Mouse (Mus musculus) embryo, embryonic 10.5 days (tissue): ENCODE data around the gene Olfr201.
"Not testable (repeated sequence)": the region's sequence is repeated elsewhere in the genome, so short reads cannot be mapped to it uniquely, and the experiment has no call there.

Source experiments
- DNase-seq: peaks from one replicate; pipeline ENCODE4 v3.0.0-alpha.2; 2015; ENCODE audit warnings: low spot score

Olfr201 gene

DNA sequence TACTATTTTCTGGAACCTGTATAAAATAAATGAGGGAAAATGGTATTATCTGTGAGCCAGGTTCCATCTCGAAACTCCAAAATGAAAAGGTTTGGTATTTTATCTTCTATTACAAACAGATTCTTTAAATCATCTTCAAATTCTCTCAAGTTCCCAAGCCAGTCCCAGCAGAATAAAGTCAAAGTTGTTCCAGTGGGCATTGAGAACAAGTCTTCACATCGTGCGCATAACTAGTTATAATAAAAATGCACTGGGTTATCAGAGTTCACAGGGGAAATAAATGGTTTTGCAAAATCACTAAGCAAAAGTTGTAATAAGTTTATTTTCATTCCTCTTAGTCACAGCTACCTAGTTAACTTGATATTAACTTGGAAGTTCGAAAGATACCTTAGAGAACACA is at the start of gene Olfr201:
Gene Olfr201 (minus strand): TSS at position 101 of the 400 bp plus-strand sequence.
- DNase-seq = not testable (repeated sequence)

DNA sequence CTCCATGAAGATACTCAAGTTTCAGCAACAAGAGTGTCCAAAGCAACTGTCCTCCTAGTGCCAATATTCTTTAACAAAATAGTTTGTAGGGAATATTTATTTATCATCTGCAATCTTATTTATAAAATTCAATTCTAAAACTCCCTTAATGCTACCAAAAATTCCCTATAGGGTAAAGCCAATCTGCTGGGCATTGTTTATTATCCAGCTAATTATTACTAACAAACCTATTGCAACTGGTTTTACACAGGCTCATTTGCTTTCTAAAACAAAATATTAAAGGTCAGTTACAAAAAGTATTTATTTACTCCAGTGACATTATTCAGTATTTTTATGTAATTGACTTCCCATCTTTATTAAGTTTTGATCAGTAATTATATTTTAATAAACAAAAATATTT is 45.7 kb upstream of the Olfr201 start, which contains the start of gene Olfr204:
Gene Olfr204 (minus strand): TSS at position 101 of the 400 bp plus-strand sequence.
- DNase-seq = no peak

DNA sequence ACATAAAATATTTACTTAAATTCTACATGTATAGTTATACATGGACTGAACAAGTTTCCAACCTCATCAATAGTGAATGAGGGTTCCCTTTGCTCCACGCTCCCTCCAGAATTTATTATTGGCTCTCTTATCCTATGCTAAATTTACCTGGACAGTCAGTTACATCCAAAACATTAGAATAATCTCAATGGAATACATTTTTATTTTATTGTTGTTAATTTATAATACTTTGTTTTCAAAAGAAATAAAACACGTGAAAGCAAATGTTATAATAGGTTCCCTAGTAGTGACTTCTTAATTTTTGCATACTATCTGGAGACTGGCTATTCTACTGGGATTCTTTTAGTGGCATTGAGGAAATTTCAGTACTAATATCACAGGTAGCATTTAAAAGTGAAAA is 26.1 kb upstream of the Olfr201 start, which contains the start of gene Olfr203:
Gene Olfr203 (plus strand): TSS at position 301 of the 400 bp plus-strand sequence.
- DNase-seq = no peak

DNA sequence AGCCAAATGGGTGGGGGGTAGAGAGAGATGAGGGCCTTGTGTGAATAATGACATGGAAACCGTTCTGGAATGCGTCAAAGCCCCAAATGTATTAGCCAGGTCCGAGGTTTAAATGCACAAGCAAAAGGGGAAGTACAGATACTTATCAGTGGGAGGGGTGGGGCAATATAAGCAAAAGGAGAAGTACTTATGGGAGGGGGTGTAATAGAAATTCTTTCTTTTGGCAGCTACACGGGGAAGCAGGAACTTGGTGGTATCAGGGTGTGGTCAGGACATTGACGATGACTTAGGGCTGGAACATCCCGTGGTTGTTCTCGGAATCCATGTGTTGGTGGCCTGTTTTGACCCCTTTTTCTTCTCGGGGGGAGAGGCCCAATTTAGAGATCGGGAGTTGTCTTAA is 15.1 kb upstream of the Olfr201 start:
- not testable (repeated sequence) for DNase-seq

DNA sequence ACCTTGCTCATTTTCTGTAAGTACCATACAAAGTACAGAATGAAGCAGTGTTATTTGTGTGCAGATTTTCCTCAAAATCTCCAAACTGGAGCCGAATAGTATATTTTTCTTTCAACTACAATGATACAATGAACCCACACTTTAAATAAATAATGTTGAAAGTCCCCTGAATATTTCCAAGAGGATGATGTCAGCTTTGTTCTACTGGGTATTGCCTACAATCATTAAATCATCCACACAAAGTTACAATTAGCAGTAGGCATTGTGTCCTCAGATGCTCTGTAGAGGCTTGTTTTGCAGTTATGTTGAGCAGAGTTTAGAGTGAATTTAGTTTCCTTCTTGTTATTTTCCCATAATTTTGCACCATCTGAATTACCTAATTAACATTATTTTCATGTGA is 14.3 kb upstream of the Olfr201 start, which contains the start of gene Olfr202:
Gene Olfr202 (minus strand): TSS at position 101 of the 400 bp plus-strand sequence.
- no peak for DNase-seq

DNA sequence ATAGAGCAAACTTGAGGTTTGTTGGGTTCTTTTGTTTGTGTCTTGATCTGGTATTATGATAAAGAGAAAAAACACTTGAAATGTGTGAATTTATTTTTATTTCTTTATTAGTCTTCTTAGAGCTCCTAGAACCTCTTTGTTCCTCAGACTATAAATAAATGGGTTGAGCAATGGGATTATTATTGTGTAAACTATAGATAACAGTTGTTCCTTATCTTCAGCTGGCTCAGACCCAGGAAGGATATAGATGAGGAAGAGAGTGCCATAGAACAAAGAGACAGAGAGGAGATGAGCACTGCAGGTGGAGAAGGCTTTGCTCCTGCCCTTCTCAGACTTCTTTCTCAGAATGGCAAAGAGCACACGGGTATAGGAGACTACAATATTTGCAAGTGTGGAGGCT is 11.0 kb upstream of the Olfr201 start:
- DNase-seq = no peak

DNA sequence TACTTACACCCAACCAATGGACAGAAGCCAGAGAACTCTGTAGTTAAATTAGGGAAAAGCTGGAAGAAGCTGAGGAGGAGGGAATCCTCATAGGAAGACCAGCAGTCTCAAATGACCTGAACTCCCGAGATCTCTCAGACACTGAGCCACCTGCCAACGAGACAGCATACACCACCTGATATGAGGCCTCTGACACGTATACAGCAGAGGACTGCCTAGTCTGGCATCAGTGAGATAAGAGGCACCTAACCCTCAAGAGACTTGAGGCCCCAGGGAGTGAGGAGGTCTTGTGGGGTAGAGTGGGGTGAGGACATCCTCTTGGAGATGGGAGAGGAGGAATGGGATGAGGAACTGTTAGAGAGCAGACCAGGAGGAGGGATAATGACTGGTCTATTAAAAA is 8.1 kb upstream of the Olfr201 start:
- DNase-seq = no peak

DNA sequence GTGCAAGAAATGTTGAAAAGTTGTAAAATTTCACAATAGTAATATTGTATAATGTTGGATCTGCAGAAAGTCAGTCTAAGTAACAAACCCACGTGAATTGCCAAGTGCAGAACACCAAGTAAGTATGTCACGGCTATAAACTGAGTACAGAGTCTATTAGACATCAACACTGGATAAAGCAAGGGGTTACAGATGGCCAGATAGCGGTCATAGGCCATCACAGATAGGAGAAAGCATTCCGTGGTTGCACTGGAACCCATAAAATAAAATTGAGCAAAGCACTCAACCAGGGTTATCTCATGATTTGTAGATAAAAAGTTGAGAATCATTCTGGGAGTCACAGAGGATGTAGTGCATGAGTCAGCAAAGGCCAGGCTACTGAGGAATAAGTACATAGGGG is 3.3 kb downstream of the Olfr201 start:
- not testable (repeated sequence) for DNase-seq

DNA sequence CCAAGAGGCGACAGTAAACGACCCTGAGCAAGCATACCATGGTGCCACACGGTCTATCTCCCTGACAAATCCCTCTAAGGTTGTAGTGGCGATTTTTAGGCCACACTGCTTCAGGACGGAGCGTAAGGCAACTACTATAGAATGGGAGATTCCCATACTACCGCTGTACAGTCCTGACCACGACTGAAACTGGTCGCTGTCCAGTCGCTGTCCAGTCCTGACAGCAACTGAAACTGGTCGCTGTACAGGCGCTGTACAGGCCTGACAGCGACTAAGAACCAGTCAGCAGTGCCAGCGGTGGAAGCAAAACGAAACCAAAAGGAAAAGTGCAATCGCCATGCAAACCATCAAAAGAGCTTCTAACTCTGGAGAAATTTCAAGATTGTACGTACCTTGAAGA is 22.7 kb downstream of the Olfr201 start:
- no peak for DNase-seq

DNA sequence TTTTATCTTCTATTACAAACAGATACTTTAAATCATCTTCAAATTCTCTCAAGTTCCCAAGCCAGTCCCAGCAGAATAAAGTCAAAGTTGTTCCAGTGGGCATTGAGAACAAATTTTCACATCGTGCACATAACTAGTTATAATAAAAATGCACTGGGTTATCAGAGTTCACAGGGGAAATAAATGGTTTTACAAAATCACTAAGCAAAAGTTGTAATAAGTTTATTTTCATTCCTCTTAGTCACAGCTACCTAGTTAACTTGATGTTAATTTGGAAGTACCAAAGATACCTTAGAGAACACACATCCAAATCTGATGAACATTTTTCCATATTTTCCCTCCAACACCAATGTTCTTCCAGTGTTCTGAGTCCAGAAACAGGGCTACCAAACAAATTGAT is 52.8 kb downstream of the Olfr201 start, which contains the start of gene Olfr199:
Gene Olfr199 (minus strand): TSS at position 101 of the 400 bp plus-strand sequence.
- not testable (repeated sequence) for DNase-seq

DNA sequence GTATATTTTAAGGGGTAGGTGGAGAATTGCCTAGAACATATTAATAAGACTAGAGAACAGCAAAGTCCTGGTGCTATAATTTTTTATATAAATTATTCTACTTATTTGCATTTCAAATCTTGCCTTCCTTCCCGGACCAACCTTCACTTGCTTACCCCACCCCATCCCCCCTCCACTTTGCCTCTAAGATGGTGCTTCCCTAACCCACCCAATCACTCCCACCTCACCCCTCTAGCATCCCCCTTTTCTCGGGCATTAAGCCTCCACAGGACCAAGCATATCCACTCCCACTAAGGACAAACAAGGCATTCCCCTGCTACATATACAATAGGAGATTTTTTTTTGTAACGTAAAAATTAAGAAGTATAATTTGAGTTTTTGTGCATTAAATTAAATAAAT is 54.6 kb downstream of the Olfr201 start:
- DNase-seq = not testable (repeated sequence)
